Mouse (Mus musculus): Measurements from ENCODE around the gene Gm4969. TPM values are rescaled to one million over a fixed set of nuclear protein-coding genes. Genes with fewer than 3 reads are reported as not detected.

Gm4969 gene
- total and polyA plus RNA-seq, 3 experiments = not detected

GRCm38 (mm10) chr7:19084921-19085473, 33.2 kb downstream of the Gm4969 start:
- peaks cover 5% of the 10 kb centered on the region for H3K4me1 ChIP-seq (ENCODE audit: control insufficient read depth, insufficient read depth, low read length)
- peak overlapping the region; percentile 97 for H3K27ac ChIP-seq
- no peak for TF ChIP-seq EP300 (IDR thresholded peaks at IDR 0.05; ENCODE audit: insufficient read depth, low read depth, low read length)
- TF ChIP-seq POLR2A (IDR thresholded peaks at IDR 0.05; ENCODE audit: insufficient read depth, low read depth, low read length) = no peak
- TF ChIP-seq CTCF (IDR thresholded peaks at IDR 0.05) = no peak
- H3K27me3 ChIP-seq (ENCODE audit: control insufficient read depth, insufficient read depth, low read length) = no peaks in the 10 kb centered on the region
- H3K36me3 ChIP-seq (ENCODE audit: control insufficient read depth, insufficient read depth, low read length) = peaks cover 3% of the 10 kb centered on the region
- no peak for DNase-seq
- peak overlapping the region; percentile 87 for H3K9ac ChIP-seq (ENCODE audit: low read depth, low read length)
- intact Hi-C loops (cut with DNase I) = no loop called here
- H3K4me3 ChIP-seq = peak overlapping the region; percentile 48
- WGBS = 14% methylated on average over 9 of the region's 9 CpGs
- H3K79me2 ChIP-seq (replicated peaks; ENCODE audit: control insufficient read depth, insufficient read depth, low read length) = no peaks in the 10 kb centered on the region

- Histone ChIP-seq H3K27me3 (ENCODE audit: control insufficient read depth, insufficient read depth, low read length) (no peaks in the 10 kb centered on the region), H3K4me1 (ENCODE audit: control insufficient read depth, insufficient read depth, low read length) (peaks cover 5% of the 10 kb centered on the region), H3K36me3 (ENCODE audit: control insufficient read depth, insufficient read depth, low read length) (peaks cover 3% of the 10 kb centered on the region), H3K27ac (peak overlapping the region; percentile 97), H3K4me3 (peak overlapping the region; percentile 48), H3K79me2 (replicated peaks; ENCODE audit: control insufficient read depth, insufficient read depth, low read length) (no peaks in the 10 kb centered on the region), H3K9ac (ENCODE audit: low read depth, low read length) (peak overlapping the region; percentile 87)
- intact Hi-C loops (cut with DNase I) = no loop called here
- TF ChIP-seq EP300 (IDR thresholded peaks at IDR 0.05; ENCODE audit: insufficient read depth, low read depth, low read length) (no peak), POLR2A (IDR thresholded peaks at IDR 0.05; ENCODE audit: insufficient read depth, low read depth, low read length) (0 out of 2 replicates have a peak, but pooled peaks have one; percentile 13), CTCF (IDR thresholded peaks at IDR 0.05) (no peak)
- DNase-seq = peak; percentile 58 to 65
- 36% methylated on average over 6 of the region's 6 CpGs for WGBS
These were observed 33.8 kb downstream of the Gm4969 start for GRCm38 (mm10) chr7:19084277-19084771.

DNA sequence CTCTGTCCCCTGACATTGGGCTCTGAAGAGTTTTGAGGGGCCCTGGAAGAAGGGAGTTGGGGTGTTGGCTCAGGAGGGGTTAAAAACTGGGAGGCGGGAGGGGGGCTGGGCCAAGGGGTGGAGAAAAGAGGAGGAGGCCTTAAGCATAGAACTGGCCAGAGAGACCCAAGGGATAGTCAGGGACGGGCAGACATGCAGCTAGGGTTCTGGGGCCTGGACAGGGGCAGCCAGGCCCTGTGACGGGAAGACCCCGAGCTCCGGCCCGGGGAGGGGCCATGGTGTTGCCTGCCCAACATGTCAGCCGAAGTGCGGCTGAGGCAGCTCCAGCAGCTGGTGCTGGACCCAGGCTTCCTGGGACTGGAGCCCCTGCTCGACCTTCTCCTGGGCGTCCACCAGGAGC, 34.5 kb downstream of the Gm4969 start, which contains the start of gene Dmpk:
Gene Dmpk, plus strand, starts transcription at position 149 of the 400 bp plus-strand sequence.
- DNase-seq = peak; percentile 70 to 77
- peaks cover 5% of the 10 kb centered on the region for H3K4me1 ChIP-seq (ENCODE audit: control insufficient read depth, insufficient read depth, low read length)
- no peak for TF ChIP-seq EP300 (IDR thresholded peaks at IDR 0.05; ENCODE audit: insufficient read depth, low read depth, low read length)
- peak; percentile 85 for TF ChIP-seq POLR2A (IDR thresholded peaks at IDR 0.05; ENCODE audit: insufficient read depth, low read depth, low read length)
- no peak for TF ChIP-seq CTCF (IDR thresholded peaks at IDR 0.05)
- H3K4me3 ChIP-seq = peak within 1 kb of the TSS; percentile 48
- H3K27me3 ChIP-seq (ENCODE audit: control insufficient read depth, insufficient read depth, low read length) = no peaks in the 10 kb centered on the region
- peak within 1 kb of the TSS; percentile 97 for H3K27ac ChIP-seq
- H3K79me2 ChIP-seq (replicated peaks; ENCODE audit: control insufficient read depth, insufficient read depth, low read length) = no peaks in the 10 kb centered on the region
- peak within 1 kb of the TSS; percentile 87 for H3K9ac ChIP-seq (ENCODE audit: low read depth, low read length)
- intact Hi-C loops (cut with DNase I) = no loop called here
- peaks cover 3% of the 10 kb centered on the region for H3K36me3 ChIP-seq (ENCODE audit: control insufficient read depth, insufficient read depth, low read length)
- 23% methylated on average over 10 of the region's 10 CpGs for WGBS

- peak; percentile 80 to 88 for DNase-seq
- peak overlapping the region; percentile 97 for H3K27ac ChIP-seq
- no peaks in the 10 kb centered on the region for H3K79me2 ChIP-seq (replicated peaks; ENCODE audit: control insufficient read depth, insufficient read depth, low read length)
- intact Hi-C loops (cut with DNase I) = no loop called here
- peaks cover 5% of the 10 kb centered on the region for H3K4me1 ChIP-seq (ENCODE audit: control insufficient read depth, insufficient read depth, low read length)
- H3K36me3 ChIP-seq (ENCODE audit: control insufficient read depth, insufficient read depth, low read length) = peaks cover 3% of the 10 kb centered on the region
- H3K9ac ChIP-seq (ENCODE audit: low read depth, low read length) = no peak overlapping the region
- H3K27me3 ChIP-seq (ENCODE audit: control insufficient read depth, insufficient read depth, low read length) = no peaks in the 10 kb centered on the region
- WGBS = 33% methylated on average over 6 of the region's 6 CpGs
- no peak overlapping the region for H3K4me3 ChIP-seq
- peak; percentile 84 for TF ChIP-seq EP300 (IDR thresholded peaks at IDR 0.05; ENCODE audit: insufficient read depth, low read depth, low read length)
- TF ChIP-seq POLR2A (IDR thresholded peaks at IDR 0.05; ENCODE audit: insufficient read depth, low read depth, low read length) = no peak
- TF ChIP-seq CTCF (IDR thresholded peaks at IDR 0.05) = no peak
These were observed 35.1 kb downstream of the Gm4969 start for GRCm38 (mm10) chr7:19083096-19083495.

DNA sequence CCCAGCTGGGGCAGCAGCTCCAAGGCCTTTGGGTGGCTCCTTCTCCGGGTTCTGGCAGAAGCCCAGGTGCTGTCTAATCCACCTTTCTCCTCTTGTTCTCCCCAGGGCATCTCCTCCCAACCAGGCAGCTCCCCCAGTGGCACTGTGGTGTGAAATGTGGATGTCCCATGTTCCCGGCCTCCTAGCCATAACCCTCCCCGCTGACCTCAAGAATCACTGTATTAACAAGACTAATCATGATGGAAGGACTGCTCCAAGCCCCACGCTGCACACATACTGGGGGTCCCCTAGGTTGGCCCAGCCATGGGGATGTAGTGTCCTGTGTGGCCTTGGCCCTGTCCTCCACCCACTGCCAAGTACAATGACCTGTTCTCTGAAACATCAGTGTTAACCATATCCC, 36.0 kb downstream of the Gm4969 start:
- Histone ChIP-seq H3K9ac (ENCODE audit: low read depth, low read length) (peak overlapping the region; percentile 3; the same call in 1 of the 2 replicates), H3K27ac (peak overlapping the region; percentile 97), H3K36me3 (ENCODE audit: control insufficient read depth, insufficient read depth, low read length) (peaks cover 3% of the 10 kb centered on the region), H3K79me2 (replicated peaks; ENCODE audit: control insufficient read depth, insufficient read depth, low read length) (no peaks in the 10 kb centered on the region), H3K4me3 (no peak overlapping the region), H3K4me1 (ENCODE audit: control insufficient read depth, insufficient read depth, low read length) (peaks cover 7% of the 10 kb centered on the region), H3K27me3 (ENCODE audit: control insufficient read depth, insufficient read depth, low read length) (no peaks in the 10 kb centered on the region)
- WGBS = 66% methylated on average over 4 of the region's 4 CpGs
- peak; percentile 37 to 43 for DNase-seq
- intact Hi-C loops (cut with DNase I) = no loop called here
- no peak for TF ChIP-seq EP300 (IDR thresholded peaks at IDR 0.05; ENCODE audit: insufficient read depth, low read depth, low read length)
- no peak for TF ChIP-seq CTCF (IDR thresholded peaks at IDR 0.05)
- TF ChIP-seq POLR2A (IDR thresholded peaks at IDR 0.05; ENCODE audit: insufficient read depth, low read depth, low read length) = no peak

- Histone ChIP-seq H3K4me1 (ENCODE audit: control insufficient read depth, insufficient read depth, low read length) (peaks cover 8% of the 10 kb centered on the region), H3K36me3 (ENCODE audit: control insufficient read depth, insufficient read depth, low read length) (peaks cover 3% of the 10 kb centered on the region), H3K79me2 (replicated peaks; ENCODE audit: control insufficient read depth, insufficient read depth, low read length) (no peaks in the 10 kb centered on the region), H3K27ac (no peak overlapping the region), H3K27me3 (ENCODE audit: control insufficient read depth, insufficient read depth, low read length) (no peaks in the 10 kb centered on the region), H3K4me3 (no peak overlapping the region), H3K9ac (ENCODE audit: low read depth, low read length) (no peak overlapping the region)
- DNase-seq = no peak
- TF ChIP-seq CTCF (IDR thresholded peaks at IDR 0.05) = no peak
- intact Hi-C loops (cut with DNase I) = no loop called here
- WGBS = 84% methylated on average over 19 of the region's 19 CpGs
These were observed 37.7 kb downstream of the Gm4969 start for GRCm38 (mm10) chr7:19080451-19080950.
